Mouse (Mus musculus) kidney, postnatal 0 days (tissue): ENCODE results near the gene C530008M17Rik. TPM values are rescaled to one million over a fixed set of nuclear protein-coding genes. Genes with fewer than 3 reads are reported as not detected.

Source experiments
- ATAC-seq: fragments of 200-750 bp; cut with Nextera tagmentation; replicated peaks from 2 replicates; pipeline ENCODE4 v1.8.0; 2017; ENCODE audit warnings: low read depth, moderate number of reproducible peaks, moderate TSS enrichment, moderate library complexity; ENCODE audit not compliant: low FRiP score
- DNase-seq: peaks from one replicate; pipeline ENCODE4 v3.0.0-alpha.2; 2016; ENCODE audit warnings: low spot score
- H3K27ac ChIP-seq: fragments of 300-500 bp; sonication (generic); 2 replicates; pipeline ENCODE4 v1.5.1; 2014; ENCODE audit warnings: mild to moderate bottlenecking
- H3K27me3 ChIP-seq: fragments of 300-500 bp; sonication (generic); 2 replicates; pipeline ENCODE4 v1.6.1; 2014; ENCODE audit warnings: low read length, mixed read lengths; ENCODE audit not compliant: insufficient read depth
- H3K36me3 ChIP-seq: fragments of 300-500 bp; sonication (generic); 2 replicates; pipeline ENCODE4 v1.6.1; 2014; ENCODE audit warnings: low read length, mixed read lengths; ENCODE audit not compliant: insufficient read depth
- H3K4me1 ChIP-seq: fragments of 300-500 bp; sonication (generic); replicated peaks from 2 replicates; pipeline ENCODE4 v1.6.1; 2014; ENCODE audit warnings: antibody characterized with exemption, low read length, mixed read lengths; ENCODE audit not compliant: insufficient read depth
- H3K4me2 ChIP-seq: fragments of 300-500 bp; sonication (generic); 2 replicates; pipeline ENCODE4 v1.6.1; 2014; ENCODE audit warnings: mild to moderate bottlenecking, low read length, moderate library complexity, mixed read lengths
- H3K4me3 ChIP-seq: fragments of 300-500 bp; sonication (generic); replicated peaks from 2 replicates; pipeline ENCODE4 v1.5.1; 2014; ENCODE audit warnings: low read depth, low read length
- H3K9ac ChIP-seq: fragments of 300-500 bp; sonication (generic); 2 replicates; pipeline ENCODE4 v1.6.1; 2014; ENCODE audit warnings: low read depth, low read length
- H3K9me3 ChIP-seq: fragments of 300-500 bp; sonication (generic); replicated peaks from 2 replicates; pipeline ENCODE4 v1.6.1; 2016; ENCODE audit warnings: low read length, inconsistent platforms, mixed read lengths
- CTCF ChIP-seq: IDR thresholded peaks from 2 replicates; pipeline ENCODE4 v1.5.1; 2016; ENCODE audit warnings: antibody characterized with exemption, low read depth, mild to moderate bottlenecking, moderate library complexity
- WGBS: fragments of 180-500 bp; shearing (Covaris S2); extraction: QIAGEN DNeasy Blood & Tissue Kit; methylation state at CpG from one replicate; pipeline ENCODE4 v1.1.7; 2014; 5-methylcytosine and 5-hydroxymethylcytosine counted together
- polyA plus RNA-seq: library from polyadenylated mRNA; unstranded; fragments of >200 nt; fragmentation: Nextera tagmentation; extraction: Ambion mirVana; gene quantifications from 2 replicates; pipeline ENCODE4 v1.2.1, GENCODE M21; 2015

Gene C530008M17Rik
- polyA plus RNA-seq, 1 experiment from 2014 or later = 6.8 TPM

DNA sequence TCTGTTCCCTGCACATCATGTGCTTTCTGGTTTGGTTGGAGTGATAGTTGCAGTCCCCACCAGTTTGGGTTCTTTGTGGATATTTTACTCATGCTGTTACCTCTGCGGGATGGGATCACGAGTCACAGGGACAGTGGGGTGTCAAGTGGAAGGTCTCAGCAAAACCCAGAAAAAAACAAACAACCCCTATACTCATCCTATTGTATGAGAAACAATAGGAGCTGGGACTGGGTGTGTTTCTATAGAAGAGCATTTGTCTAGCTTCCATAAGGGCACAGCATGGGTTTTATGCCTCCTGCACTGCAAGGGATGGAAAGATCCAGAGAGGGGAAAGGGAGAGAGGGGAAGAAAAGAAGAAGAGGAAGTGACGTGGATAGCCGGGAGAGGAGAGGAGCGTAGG, 96.0 kb downstream of the C530008M17Rik start:
- H3K4me3 ChIP-seq = no peak overlapping the region
- no peaks in the 10 kb centered on the region for H3K4me1 ChIP-seq
- no peak overlapping the region for H3K9ac ChIP-seq
- 90% methylated on average over 5 of the region's 5 CpGs for WGBS
- ATAC-seq = no peak
- no peak overlapping the region for H3K27ac ChIP-seq
- H3K27me3 ChIP-seq = no peaks in the 10 kb centered on the region
- no peak overlapping the region for H3K4me2 ChIP-seq
- no peaks in the 10 kb centered on the region for H3K9me3 ChIP-seq
- DNase-seq = no peak
- TF ChIP-seq CTCF = no peak
- H3K36me3 ChIP-seq = no peaks in the 10 kb centered on the region

DNA sequence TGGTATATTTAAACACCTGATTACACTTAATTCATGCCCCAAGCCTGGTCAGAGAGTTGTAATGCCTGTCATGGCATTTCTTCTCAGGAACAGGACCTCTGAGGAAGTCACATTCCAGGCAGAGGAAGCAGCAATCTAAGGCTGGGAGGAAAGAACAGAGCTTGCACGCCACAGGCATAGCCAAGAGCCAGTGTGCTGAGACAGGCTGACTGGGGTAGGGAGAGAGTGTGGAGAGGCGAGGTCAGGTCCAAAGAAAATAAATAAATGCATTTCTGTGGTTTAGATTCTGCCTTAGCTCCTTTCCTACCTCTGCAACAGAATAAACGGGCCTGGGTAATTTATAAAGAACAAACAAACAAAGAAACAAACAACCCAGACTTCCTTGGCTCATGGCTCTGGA, 104.0 kb downstream of the C530008M17Rik start:
- TF ChIP-seq CTCF = no peak
- 64% methylated on average over 3 of the region's 3 CpGs for WGBS
- DNase-seq = peak; percentile 46

DNA sequence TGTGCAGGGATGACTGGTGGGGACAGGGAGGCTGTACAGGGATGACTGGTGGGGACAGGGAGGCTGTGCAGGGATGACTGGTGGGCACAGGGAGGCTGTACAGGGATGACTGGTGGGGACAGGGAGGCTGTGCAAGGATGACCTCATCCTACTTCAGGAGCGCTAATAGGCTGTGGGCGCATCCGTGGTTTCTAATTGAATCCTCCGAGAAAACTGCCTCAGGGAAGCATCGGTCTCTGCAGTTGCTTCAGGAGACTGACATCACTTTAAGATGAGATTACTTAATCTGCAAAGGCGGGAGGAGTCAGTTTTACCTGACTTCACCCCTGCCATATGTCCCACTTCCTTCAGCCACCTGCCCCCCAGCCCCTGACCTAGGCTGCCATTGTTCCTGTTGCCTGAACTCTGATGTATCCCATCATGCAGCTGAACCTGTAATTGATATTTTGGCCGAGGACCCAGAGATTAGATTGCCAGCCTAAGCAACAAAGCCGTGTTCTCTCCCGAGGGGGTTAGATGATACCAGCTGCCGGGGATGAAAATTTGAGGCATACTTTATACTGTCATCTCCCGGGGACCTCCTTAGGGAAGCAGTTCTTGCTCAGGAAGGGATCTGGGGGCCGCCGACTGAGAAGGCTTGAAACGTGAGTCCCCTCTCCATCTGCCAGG, 105.9 kb downstream of the C530008M17Rik start:
- Histone ChIP-seq H3K4me2 (no peak overlapping the region), H3K36me3 (no peaks in the 10 kb centered on the region), H3K4me1 (no peaks in the 10 kb centered on the region), H3K9ac (no peak overlapping the region), H3K27me3 (no peaks in the 10 kb centered on the region), H3K4me3 (no peak overlapping the region), H3K9me3 (no peaks in the 10 kb centered on the region), H3K27ac (no peak overlapping the region)
- ATAC-seq = no peak
- TF ChIP-seq CTCF = no peak
- DNase-seq = no peak
- 56% methylated on average over 14 of the region's 14 CpGs for WGBS

More for the DNA sequence above, 104.0 kb downstream of the C530008M17Rik start:
- Histone ChIP-seq H3K4me3 (no peak overlapping the region), H3K27me3 (no peaks in the 10 kb centered on the region), H3K9ac (no peak overlapping the region), H3K9me3 (no peaks in the 10 kb centered on the region), H3K27ac (no peak overlapping the region), H3K4me2 (no peak overlapping the region), H3K36me3 (no peaks in the 10 kb centered on the region), H3K4me1 (no peaks in the 10 kb centered on the region)
- ATAC-seq = no peak

DNA sequence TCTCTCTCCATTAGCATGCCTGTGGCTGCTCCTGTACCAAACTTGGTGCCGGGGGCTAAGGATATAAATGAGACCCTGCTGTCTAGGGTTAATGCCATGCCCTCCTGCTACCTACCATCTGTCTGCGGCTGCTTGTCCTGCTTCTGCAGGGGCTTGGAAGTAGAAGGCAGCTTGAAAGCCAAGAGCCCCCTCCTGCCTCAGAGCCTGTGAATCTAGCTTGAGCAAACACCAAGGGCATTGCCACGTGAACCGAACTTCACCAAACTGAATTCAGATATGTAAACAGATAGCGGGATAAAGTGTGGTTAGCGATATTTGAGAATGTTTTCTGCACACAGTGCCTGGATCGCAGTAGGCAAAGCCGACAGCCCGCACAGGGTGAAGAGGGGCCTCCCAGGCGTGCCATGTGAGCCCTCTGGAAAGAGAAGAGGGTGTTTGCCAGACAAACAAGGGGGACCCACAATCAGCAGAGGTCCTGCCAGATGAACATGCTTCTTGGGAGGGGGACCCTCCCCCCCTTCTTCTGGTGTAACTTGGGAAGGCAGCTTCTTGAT, 106.9 kb downstream of the C530008M17Rik start:
- Histone ChIP-seq H3K27me3 (no peaks in the 10 kb centered on the region), H3K9me3 (no peaks in the 10 kb centered on the region), H3K4me1 (no peaks in the 10 kb centered on the region), H3K4me3 (no peak overlapping the region), H3K4me2 (no peak overlapping the region), H3K36me3 (no peaks in the 10 kb centered on the region), H3K9ac (no peak overlapping the region), H3K27ac (no peak overlapping the region)
- TF ChIP-seq CTCF = no peak
- DNase-seq = no peak
- ATAC-seq = no peak; the same call in 1 of the 2 replicates
- WGBS = 38% methylated on average over 10 of the region's 10 CpGs

DNA sequence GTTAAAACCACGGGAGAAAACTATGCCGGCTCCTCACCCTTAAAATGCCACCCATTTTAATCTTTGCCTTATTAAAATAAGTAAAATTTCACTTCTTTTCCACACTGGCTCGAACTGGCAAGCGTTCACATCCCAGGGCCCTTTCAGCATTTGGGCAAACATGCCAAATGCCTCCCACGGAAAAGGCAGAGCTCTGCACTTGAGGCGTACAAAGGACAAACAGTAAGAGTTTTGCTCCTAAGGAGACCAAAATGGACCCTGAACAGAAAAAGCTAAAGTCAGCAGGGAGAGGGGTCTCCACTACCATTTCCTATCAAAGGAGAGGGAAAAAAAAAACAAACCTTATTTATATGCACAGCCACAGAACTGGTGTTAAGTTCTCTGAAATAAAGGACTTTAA, 107.4 kb downstream of the C530008M17Rik start:
- H3K9ac ChIP-seq = no peak overlapping the region
- no peak for ATAC-seq
- no peaks in the 10 kb centered on the region for H3K36me3 ChIP-seq
- no peak for DNase-seq
- H3K27me3 ChIP-seq = no peaks in the 10 kb centered on the region
- H3K27ac ChIP-seq = no peak overlapping the region
- H3K4me2 ChIP-seq = no peak overlapping the region
- H3K4me1 ChIP-seq = no peaks in the 10 kb centered on the region
- TF ChIP-seq CTCF = no peak
- no peak overlapping the region for H3K4me3 ChIP-seq
- 34% methylated on average over 6 of the region's 6 CpGs for WGBS
- no peaks in the 10 kb centered on the region for H3K9me3 ChIP-seq

DNA sequence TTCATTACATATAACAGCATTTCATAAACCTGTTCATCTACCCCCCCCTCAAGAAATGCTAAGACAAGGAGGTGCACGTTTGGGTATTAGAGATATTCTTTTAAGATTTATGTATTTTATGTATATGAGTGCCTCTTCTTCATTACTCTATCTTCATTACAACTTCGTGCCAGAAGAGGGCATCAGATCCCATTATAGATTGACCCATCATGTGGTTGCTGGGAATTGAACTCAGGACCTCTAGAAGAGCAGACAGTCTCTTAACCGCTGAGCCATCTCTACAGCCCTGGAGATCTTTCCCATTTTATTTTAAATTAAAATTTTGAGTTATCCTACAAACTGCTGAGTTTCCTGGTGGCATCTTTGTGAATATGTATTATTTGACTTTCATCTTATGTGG, 112.7 kb downstream of the C530008M17Rik start:
- no peaks in the 10 kb centered on the region for H3K9me3 ChIP-seq
- peak; percentile 46 for TF ChIP-seq CTCF
- no peaks in the 10 kb centered on the region for H3K27me3 ChIP-seq
- no peak overlapping the region for H3K4me2 ChIP-seq
- no peak overlapping the region for H3K4me3 ChIP-seq
- H3K9ac ChIP-seq = no peak overlapping the region
- ATAC-seq (no peak), DNase-seq (no peak)
- 71% methylated on average over 3 of the region's 3 CpGs for WGBS
- H3K27ac ChIP-seq = no peak overlapping the region
- H3K36me3 ChIP-seq = no peaks in the 10 kb centered on the region
- H3K4me1 ChIP-seq = no peaks in the 10 kb centered on the region
